Mouse (Mus musculus) CH12.LX (cell line): ENCODE data around the gene Tef. TPM values are rescaled to one million over a fixed set of nuclear protein-coding genes. Genes with fewer than 3 reads are reported as not detected.

Experiments used
- DNase-seq: peaks from one replicate; pipeline ENCODE4 v3.0.0-alpha.2; 2013; ENCODE audit errors: extremely low read depth
- H3K27ac ChIP-seq: 2 replicates; pipeline ENCODE4 v1.5.1; 2012; ENCODE audit warnings: low read depth, mild to moderate bottlenecking, control low read depth, moderate library complexity; ENCODE audit not compliant: insufficient read depth
- H3K27me3 ChIP-seq: replicated peaks from 2 replicates; pipeline ENCODE3; 2012; ENCODE audit warnings: inconsistent platforms
- H3K36me3 ChIP-seq, 2 experiments: replicated peaks in 1 of 2; 2 replicates each; pipeline versions ENCODE3 to v1.6.1; 2012; ENCODE audit warnings: inconsistent platforms in 1 of 2, low read length in 1 of 2, mild to moderate bottlenecking in 1 of 2, mixed read lengths in 1 of 2, moderate library complexity in 1 of 2; ENCODE audit not compliant: control insufficient read depth in 1 of 2, insufficient read depth in 1 of 2
- H3K4me1 ChIP-seq, 2 experiments: 2 replicates each; pipeline ENCODE4 v1.6.1; 2012; ENCODE audit warnings: inconsistent platforms in 1 of 2, moderate library complexity in 1 of 2; ENCODE audit not compliant: insufficient read depth in 2 of 2, control insufficient read depth in 1 of 2
- H3K4me2 ChIP-seq: 2 replicates; pipeline ENCODE4 v1.6.1; 2012; ENCODE audit warnings: low read depth, mild to moderate bottlenecking, control low read depth; ENCODE audit not compliant: poor library complexity, insufficient read depth, severe bottlenecking
- H3K4me3 ChIP-seq, 3 experiments: fragments of 150-350 bp in 1 of 3; sonication (generic) in 1 of 3; replicated peaks in 1 of 3; 2 replicates each; pipeline versions ENCODE3 to v1.5.1; 2011 to 2012; ENCODE audit warnings: low read depth in 2 of 3, low read length in 2 of 3, mild to moderate bottlenecking in 2 of 3, moderate library complexity in 2 of 3, control low read depth in 1 of 3, improper control_type of control experiment in 1 of 3, inconsistent platforms in 1 of 3, mixed read lengths in 1 of 3; ENCODE audit not compliant: poor library complexity in 1 of 3
- H3K79me2 ChIP-seq: replicated peaks from 2 replicates; pipeline ENCODE4 v1.6.1; 2012; ENCODE audit warnings: mild to moderate bottlenecking, moderate library complexity; ENCODE audit not compliant: control insufficient read depth, poor library complexity, insufficient read depth, severe bottlenecking; ENCODE audit errors: extremely low read depth
- H3K9ac ChIP-seq: 2 replicates; pipeline ENCODE4 v1.6.1; 2012; ENCODE audit warnings: low read depth, mild to moderate bottlenecking, control low read depth, moderate library complexity; ENCODE audit not compliant: insufficient read depth
- H3K9me3 ChIP-seq: replicated peaks from 2 replicates; pipeline ENCODE3; 2012; ENCODE audit warnings: low read length, inconsistent platforms, mixed read lengths
- BHLHE40 ChIP-seq: IDR thresholded peaks from 2 replicates; pipeline ENCODE4 v1.6.1; 2011; ENCODE audit warnings: mild to moderate bottlenecking, low read depth, low read length, improper control_type of control experiment
- CHD1 ChIP-seq: IDR thresholded peaks from 2 replicates; pipeline ENCODE4 v1.6.1; 2012; ENCODE audit warnings: low read depth, low read length, improper control_type of control experiment, inconsistent platforms
- CHD2 ChIP-seq: IDR thresholded peaks from 2 replicates; pipeline ENCODE4 v1.6.1; 2011; ENCODE audit warnings: low read length, improper control_type of control experiment
- CTCF ChIP-seq, 2 experiments: IDR thresholded peaks in 1 of 2; conservative IDR thresholded peaks in 1 of 2; 2 replicates each; pipeline ENCODE4 v1.5.1; 2011 to 2012; ENCODE audit warnings: low read depth in 2 of 2, low read length in 2 of 2, improper control_type of control experiment in 1 of 2, inconsistent platforms in 1 of 2, mild to moderate bottlenecking in 1 of 2, moderate library complexity in 1 of 2
- E2F4 ChIP-seq: IDR thresholded peaks from 2 replicates; pipeline ENCODE4 v1.6.1; 2011; ENCODE audit warnings: low read depth, low read length, improper control_type of control experiment; ENCODE audit not compliant: insufficient replicate concordance
- ELF1 ChIP-seq: IDR thresholded peaks from 2 replicates; pipeline ENCODE4 v1.6.1; 2014; ENCODE audit warnings: low read depth, mild to moderate bottlenecking, inconsistent platforms, low read length, improper control_type of control experiment
- EP300 ChIP-seq: IDR thresholded peaks from 2 replicates; pipeline ENCODE4 v1.6.1; 2011; ENCODE audit warnings: low read length, improper control_type of control experiment
- ETS1 ChIP-seq: conservative IDR thresholded peaks from 2 replicates; pipeline ENCODE4 v1.6.1; 2012; ENCODE audit warnings: low read depth, mild to moderate bottlenecking, inconsistent platforms, low read length, improper control_type of control experiment, moderate library complexity
- GABPA ChIP-seq: IDR thresholded peaks from 2 replicates; pipeline ENCODE4 v1.6.1; 2012; ENCODE audit warnings: low read depth, low read length, improper control_type of control experiment, inconsistent platforms; ENCODE audit not compliant: insufficient replicate concordance
- HCFC1 ChIP-seq: IDR thresholded peaks from 2 replicates; pipeline ENCODE4 v1.6.1; 2012; ENCODE audit warnings: low read depth, mild to moderate bottlenecking, inconsistent platforms, low read length, improper control_type of control experiment
- IRF4 ChIP-seq: IDR thresholded peaks from 2 replicates; pipeline ENCODE4 v1.6.1; 2014; ENCODE audit warnings: low read depth, mild to moderate bottlenecking, inconsistent platforms, low read length, improper control_type of control experiment
- JUN ChIP-seq: IDR thresholded peaks from 2 replicates; pipeline ENCODE4 v1.6.1; 2011; ENCODE audit warnings: low read depth, mild to moderate bottlenecking, low read length, improper control_type of control experiment, moderate library complexity; ENCODE audit not compliant: insufficient read depth
- JUND ChIP-seq: conservative IDR thresholded peaks from 2 replicates; pipeline ENCODE4 v1.6.1; 2011; ENCODE audit warnings: low read depth, low read length, improper control_type of control experiment
- KAT2A ChIP-seq: IDR thresholded peaks from 2 replicates; pipeline ENCODE4 v1.6.1; 2012; ENCODE audit warnings: low read length, improper control_type of control experiment, inconsistent platforms; ENCODE audit not compliant: insufficient replicate concordance
- MAFK ChIP-seq: IDR thresholded peaks from 2 replicates; pipeline ENCODE4 v1.6.1; 2011; ENCODE audit warnings: low read length, improper control_type of control experiment; ENCODE audit not compliant: insufficient replicate concordance
- MAX ChIP-seq: IDR thresholded peaks from 2 replicates; pipeline ENCODE4 v1.6.1; 2011; ENCODE audit warnings: low read length, improper control_type of control experiment
- MAZ ChIP-seq: IDR thresholded peaks from 2 replicates; pipeline ENCODE4 v1.6.1; 2012; ENCODE audit warnings: low read depth, mild to moderate bottlenecking, inconsistent platforms, low read length, improper control_type of control experiment, moderate library complexity
- MEF2A ChIP-seq: IDR thresholded peaks from 2 replicates; pipeline ENCODE4 v1.6.1; 2014; ENCODE audit warnings: low read depth, mild to moderate bottlenecking, inconsistent platforms, low read length, improper control_type of control experiment, borderline replicate concordance
- MXI1 ChIP-seq: IDR thresholded peaks from 2 replicates; pipeline ENCODE4 v1.6.1; 2011; ENCODE audit warnings: mild to moderate bottlenecking, low read depth, low read length, improper control_type of control experiment
- MYC ChIP-seq: IDR thresholded peaks from 2 replicates; pipeline ENCODE4 v1.6.1; 2011; ENCODE audit warnings: low read depth, mild to moderate bottlenecking, improper control_type of control experiment, low read length
- NELFE ChIP-seq: IDR thresholded peaks from 2 replicates; pipeline ENCODE4 v1.6.1; 2011; ENCODE audit warnings: low read depth, low read length, improper control_type of control experiment
- NRF1 ChIP-seq: IDR thresholded peaks from 2 replicates; pipeline ENCODE4 v1.6.1; 2014; ENCODE audit warnings: low read depth, mild to moderate bottlenecking, inconsistent platforms, low read length, improper control_type of control experiment, moderate library complexity
- PAX5 ChIP-seq: IDR thresholded peaks from 2 replicates; pipeline ENCODE4 v1.6.1; 2012; ENCODE audit warnings: low read length, inconsistent platforms, mixed read lengths
- POLR2A ChIP-seq: IDR thresholded peaks from 2 replicates; pipeline ENCODE4 v1.6.1; 2011; ENCODE audit warnings: low read depth, mild to moderate bottlenecking, improper control_type of control experiment, low read length
- POLR2AphosphoS2 ChIP-seq: IDR thresholded peaks from 2 replicates; pipeline ENCODE4 v1.6.1; 2011; ENCODE audit warnings: low read depth, low read length, improper control_type of control experiment
- RAD21 ChIP-seq: IDR thresholded peaks from 2 replicates; pipeline ENCODE4 v1.6.1; 2011; ENCODE audit warnings: low read depth, mild to moderate bottlenecking, low read length, improper control_type of control experiment, moderate library complexity
- RCOR1 ChIP-seq: conservative IDR thresholded peaks from 2 replicates; pipeline ENCODE4 v1.6.1; 2012; ENCODE audit warnings: low read depth, mild to moderate bottlenecking, inconsistent platforms, low read length, improper control_type of control experiment
- SIN3A ChIP-seq: IDR thresholded peaks from 2 replicates; pipeline ENCODE4 v1.6.1; 2012; ENCODE audit warnings: low read length, improper control_type of control experiment, inconsistent platforms
- SMC3 ChIP-seq: IDR thresholded peaks from 2 replicates; pipeline ENCODE4 v1.6.1; 2011; ENCODE audit warnings: low read depth, low read length, improper control_type of control experiment
- TBP ChIP-seq: conservative IDR thresholded peaks from 2 replicates; pipeline ENCODE4 v1.6.1; 2011; ENCODE audit warnings: low read depth, low read length, improper control_type of control experiment
- TCF12 ChIP-seq: IDR thresholded peaks from 2 replicates; pipeline ENCODE4 v1.6.1; 2014; ENCODE audit warnings: low read depth, mild to moderate bottlenecking, inconsistent platforms, low read length, improper control_type of control experiment
- UBTF ChIP-seq: IDR thresholded peaks from 2 replicates; pipeline ENCODE4 v1.6.1; 2012; ENCODE audit warnings: low read depth, mild to moderate bottlenecking, inconsistent platforms, low read length, improper control_type of control experiment, moderate library complexity
- USF1 ChIP-seq: IDR thresholded peaks from 2 replicates; pipeline ENCODE4 v1.6.1; 2014; ENCODE audit warnings: low read depth, mild to moderate bottlenecking, inconsistent platforms, low read length, improper control_type of control experiment
- USF2 ChIP-seq: conservative IDR thresholded peaks from 2 replicates; pipeline ENCODE4 v1.6.1; 2011; ENCODE audit warnings: low read depth, low read length, improper control_type of control experiment
- ZC3H11A ChIP-seq: IDR thresholded peaks from 2 replicates; pipeline ENCODE4 v1.6.1; 2012; ENCODE audit warnings: low read depth, mild to moderate bottlenecking, inconsistent platforms, low read length, improper control_type of control experiment
- ZKSCAN1 ChIP-seq: IDR thresholded peaks from 2 replicates; pipeline ENCODE4 v1.6.1; 2012; ENCODE audit warnings: low read depth, inconsistent platforms, low read length, improper control_type of control experiment, borderline replicate concordance
- ZMIZ1 ChIP-seq: IDR thresholded peaks from 2 replicates; pipeline ENCODE4 v1.6.1; 2012; ENCODE audit warnings: low read depth, mild to moderate bottlenecking, inconsistent platforms, low read length, improper control_type of control experiment
- ZNF384 ChIP-seq: IDR thresholded peaks from 2 replicates; pipeline ENCODE4 v1.6.1; 2012; ENCODE audit warnings: low read depth, low read length, improper control_type of control experiment, inconsistent platforms
- dilution Hi-C: fragments of 300-500 bp; cut with MboI; formaldehyde crosslinking; loops from 2 replicates; pipeline ENCODE4 v1.14.3; 2020; ENCODE audit warnings: low sequenced_read_pairs; ENCODE audit not compliant: extremely low pct_unique_long_range_greater_than_20kb, extremely low pct_ligation_motif_present
- in situ Hi-C: fragments of 300-500 bp; cut with MboI; formaldehyde crosslinking; loops from 3 replicates; pipeline ENCODE4 v1.14.3; 2019; ENCODE audit warnings: low sequenced_read_pairs, low pct_ligation_motif_present, low pct_unique_long_range_greater_than_20kb, mixed read lengths
- polyA plus RNA-seq: library from polyadenylated mRNA; unstranded; fragments of >175 nt; gene quantifications from 2 replicates; pipeline ENCODE4 v1.2.1, GENCODE M21; 2012; ENCODE audit warnings: low read depth; ENCODE audit not compliant: insufficient read length
- total RNA-seq, 2 experiments: library from RNA; depleted of rRNA; stranded (reverse); fragments of 300-350 nt in 1 of 2; fragments of >200 nt in 1 of 2; gene quantifications; 2 replicates each; pipeline ENCODE4 v1.2.3; 2012 to 2014

Tef gene
- total and polyA plus RNA-seq, 3 experiments, result 14.7 to 17.2 (median 14.9) TPM

DNA sequence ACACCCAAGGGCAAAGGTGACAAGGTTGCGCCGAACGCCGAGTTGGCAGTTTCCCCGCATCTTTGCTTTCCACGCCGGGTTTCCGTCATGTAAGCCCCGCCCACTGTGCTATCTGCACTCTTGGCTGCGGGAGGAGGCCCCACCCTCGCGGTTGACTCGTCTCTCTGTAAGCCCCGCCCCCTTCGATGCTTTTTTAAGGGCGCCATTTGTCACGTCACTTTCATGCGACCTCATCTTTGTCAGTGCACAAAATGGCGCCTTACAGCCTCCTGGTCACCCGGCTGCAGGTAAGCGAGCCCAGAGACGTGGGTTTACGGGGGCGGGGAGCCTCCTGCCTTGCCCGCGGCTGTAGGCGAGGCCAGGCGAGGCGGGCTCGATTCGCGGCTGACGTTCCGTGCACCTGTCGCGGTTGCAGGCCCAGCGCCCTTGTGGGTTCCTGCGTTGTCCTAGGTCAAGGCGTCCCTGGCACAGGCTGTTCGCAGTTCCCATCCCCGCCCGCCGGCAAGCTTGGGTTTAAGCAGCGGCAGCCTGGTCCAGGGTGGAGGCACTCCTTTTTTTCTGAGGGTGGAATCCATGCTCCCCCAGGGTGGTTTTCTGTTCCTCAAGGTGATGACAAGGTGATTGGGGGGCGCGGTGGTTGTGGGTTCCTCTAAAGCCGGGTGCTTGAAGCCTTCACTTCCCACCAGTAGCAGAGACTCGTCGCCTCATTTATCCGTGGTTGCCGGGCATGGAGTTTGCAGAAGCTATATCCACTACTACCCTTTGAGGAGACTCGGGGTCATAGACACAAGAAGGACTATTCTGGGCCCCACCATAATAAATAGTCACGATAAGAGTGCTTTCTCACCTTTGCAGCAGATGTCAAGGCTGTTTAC is 70.3 kb downstream of the Tef start, which contains the start of gene Aco2:
TSS of gene Aco2 (plus strand) at position 48 of the 875 bp plus-strand sequence.
- H3K36me3 ChIP-seq, result peaks cover 28 to 49% of the 10 kb centered on the region in 2 experiments
- peak within 1 kb of the TSS; percentile 98 for H3K4me2 ChIP-seq
- H3K27ac ChIP-seq, result peak within 1 kb of the TSS; percentile 89
- peaks cover 12 to 67% of the 10 kb centered on the region in 2 experiments for H3K4me1 ChIP-seq
- no peaks in the 10 kb centered on the region for H3K27me3 ChIP-seq
- peak within 1 kb of the TSS; percentile 94 to 100 (median 99) for H3K4me3 ChIP-seq
- peak; percentile 99 for DNase-seq
- TF ChIP-seq USF2 (no peak), HCFC1 (peak; percentile 81), EP300 (no peak), SIN3A (peak; percentile 84), MAX (peak; percentile 46; the same call in 1 of the 2 replicates), USF1 (no peak), CTCF (conservative IDR thresholded peaks at IDR 0.05 in 1 of 2, IDR thresholded peaks at IDR 0.05 in 1 of 2; ENCODE audit: low read depth in 2 of 2, low read length in 2 of 2) (no peak), RCOR1 (no peak), NELFE (peak; percentile 65), BHLHE40 (peak; percentile 11; the same call in 1 of the 2 replicates), POLR2AphosphoS2 (peak; percentile 86; the same call in 1 of the 2 replicates), UBTF (0 out of 2 replicates have a peak, but pooled peaks have one; percentile 34), ETS1 (no peak; the same call in 1 of the 2 replicates), ELF1 (0 out of 2 replicates have a peak, but pooled peaks have one; percentile 35), KAT2A (0 out of 2 replicates have a peak, but pooled peaks have one; percentile 77), PAX5 (no peak), E2F4 (no peak), POLR2A (peak; percentile 67; the same call in 1 of the 2 replicates), MEF2A (no peak), ZNF384 (no peak), RAD21 (no peak), JUND (no peak), ZMIZ1 (no peak; the same call in none of the 2 replicates), GABPA (no peak; the same call in 1 of the 2 replicates), TBP (peak; percentile 97), CHD2 (no peak), MAFK (0 out of 2 replicates have a peak, but pooled peaks have one; percentile 4), MXI1 (peak; percentile 73), TCF12 (peak; percentile 88), MYC (peak; percentile 56), CHD1 (no peak), ZKSCAN1 (no peak), IRF4 (no peak), ZC3H11A (peak; percentile 46), NRF1 (peak; percentile 65), JUN (no peak), SMC3 (no peak), MAZ (peak; percentile 68; the same call in 1 of the 2 replicates)
- dilution Hi-C loops (no loop called here), in situ Hi-C loops (no loop called here)
- H3K9me3 ChIP-seq, result no peaks in the 10 kb centered on the region
- peaks cover 55% of the 10 kb centered on the region for H3K79me2 ChIP-seq
- H3K9ac ChIP-seq, result peak within 1 kb of the TSS; percentile 87
